Mouse (Mus musculus): ENCODE data around the gene Ccl2.

- TF ChIP-seq POLR2A (IDR thresholded peaks at IDR 0.05; ENCODE audit: borderline replicate concordance, control insufficient read depth, low read depth, low read length) (no peak), CTCF (IDR thresholded peaks at IDR 0.05; ENCODE audit: control insufficient read depth, insufficient read depth, low read length) (no peak)
Measured at GRCm38 (mm10) chr11:82010115-82010514, 25.3 kb upstream of the Ccl2 start.

Data from bone marrow, adult 2 months (tissue).